Mouse (Mus musculus) T-helper 2 cell (primary cell): Measurements from ENCODE around the gene Avpr2.

Experiments used
- in situ Hi-C: fragments of 300-600 bp; cut with MboI, MseI; formaldehyde crosslinking; loops from one replicate; pipeline ENCODE4 v1.15.1; 2025; ENCODE audit warnings: high pct_unique_total_duplicates

The Avpr2 gene

DNA sequence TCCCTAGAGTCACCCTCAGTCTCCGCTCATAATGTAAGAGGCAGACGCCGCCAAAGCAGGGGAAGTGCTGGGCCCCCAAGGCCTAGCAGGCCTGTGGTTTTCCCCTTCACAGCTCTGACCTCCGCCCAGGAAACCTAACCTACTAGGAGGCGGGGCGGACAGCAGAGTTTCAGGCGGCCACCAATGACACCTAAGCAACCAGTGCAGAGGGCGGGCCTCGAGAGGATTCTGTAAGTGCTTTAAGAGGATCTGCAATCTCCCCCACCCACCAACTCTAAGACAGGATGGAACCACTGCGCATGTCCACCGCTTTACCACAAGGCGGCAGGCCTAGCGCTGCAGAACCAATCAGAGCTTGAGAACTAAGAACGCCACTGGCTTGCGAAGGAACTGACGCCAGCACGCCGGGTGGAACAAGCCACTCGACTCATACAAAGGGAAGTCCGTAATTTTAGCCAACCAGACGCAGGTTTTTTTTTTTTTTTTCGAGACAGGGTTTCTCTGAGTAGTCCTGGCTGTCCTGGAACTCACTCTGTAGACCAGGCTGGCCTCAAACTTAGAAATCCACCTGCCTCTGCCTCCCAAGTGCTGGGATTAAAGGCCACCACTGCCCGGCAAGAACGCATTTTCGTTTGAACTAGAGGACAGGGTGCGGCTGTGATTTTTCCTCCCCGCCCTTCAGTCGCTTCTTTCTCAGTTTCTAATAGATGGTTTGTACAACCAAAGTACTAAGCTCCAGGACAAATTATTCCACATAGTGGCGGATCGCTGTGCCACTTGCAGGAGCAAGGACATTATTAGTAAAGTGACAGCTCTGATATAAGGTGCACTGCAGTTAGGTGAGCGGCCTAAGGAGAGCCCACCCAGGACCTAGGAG is 23.2 kb downstream of the Avpr2 start:
- in situ Hi-C loops = no loop called here

DNA sequence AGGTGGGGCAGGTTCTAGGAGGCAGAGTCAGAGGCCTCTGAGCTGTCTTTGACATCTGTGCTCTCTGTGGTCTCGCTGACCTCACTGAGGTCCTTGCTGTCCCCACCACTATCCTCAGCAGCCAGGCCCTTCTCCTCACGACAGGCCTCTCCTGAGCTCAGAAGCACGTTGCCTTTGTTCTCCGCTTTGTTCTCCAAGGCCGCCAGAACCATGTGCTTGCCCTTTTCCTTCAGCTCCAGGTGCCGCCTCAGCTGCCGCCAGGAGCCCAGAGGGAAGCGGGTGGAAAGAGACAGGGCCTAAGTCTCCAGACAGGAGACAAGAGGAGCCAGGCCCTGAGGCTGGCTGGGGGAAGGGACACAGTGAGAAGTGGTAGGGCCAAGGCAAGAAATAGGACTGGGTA is 25.0 kb downstream of the Avpr2 start:
- in situ Hi-C loops = no loop called here

DNA sequence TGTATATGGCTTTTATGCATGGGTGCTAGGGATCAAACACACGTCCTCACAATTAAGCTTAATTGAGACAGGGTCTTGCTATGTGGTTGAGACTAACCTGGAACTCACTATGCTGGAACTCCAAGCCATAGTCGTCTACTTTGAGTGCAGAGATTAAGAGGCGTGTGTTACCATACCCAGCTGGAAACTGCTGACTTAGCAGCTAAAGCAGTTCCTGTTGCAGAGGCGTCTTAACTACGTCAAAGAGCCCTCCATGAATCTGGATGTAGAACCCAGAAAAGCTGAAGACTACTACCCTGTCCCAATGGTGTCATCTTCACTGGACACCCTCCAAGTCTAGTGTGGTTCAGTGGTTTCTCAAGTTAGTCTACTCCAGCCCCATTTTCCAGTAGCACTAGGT is 26.7 kb downstream of the Avpr2 start:
- in situ Hi-C loops = no loop called here

DNA sequence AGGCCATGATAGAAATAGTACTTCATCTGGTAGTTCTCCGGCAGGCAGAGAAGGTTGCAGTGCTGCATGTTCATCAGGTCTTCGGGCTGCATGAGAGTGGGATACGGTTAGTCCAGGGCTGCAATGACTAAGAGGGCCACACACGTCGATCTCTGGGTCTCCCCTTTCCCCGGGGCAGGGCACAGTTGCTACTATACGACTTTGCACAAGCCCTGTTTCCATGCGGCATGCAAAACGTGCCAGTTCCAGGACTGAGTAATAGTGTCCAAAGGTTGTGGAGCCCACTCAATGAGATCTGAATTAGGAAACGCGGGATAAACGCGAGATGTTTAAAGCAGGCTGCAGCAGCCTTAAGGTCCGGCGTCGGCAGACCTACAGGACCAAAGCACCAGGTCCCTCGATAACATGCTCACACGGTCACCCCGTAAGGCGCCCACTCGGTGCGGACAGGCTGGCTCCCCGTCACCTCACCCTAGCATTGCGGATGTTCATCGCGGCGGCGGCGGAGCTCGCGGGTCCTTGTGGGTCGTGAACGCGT is 29.5 kb downstream of the Avpr2 start:
- in situ Hi-C loops = no loop called here

DNA sequence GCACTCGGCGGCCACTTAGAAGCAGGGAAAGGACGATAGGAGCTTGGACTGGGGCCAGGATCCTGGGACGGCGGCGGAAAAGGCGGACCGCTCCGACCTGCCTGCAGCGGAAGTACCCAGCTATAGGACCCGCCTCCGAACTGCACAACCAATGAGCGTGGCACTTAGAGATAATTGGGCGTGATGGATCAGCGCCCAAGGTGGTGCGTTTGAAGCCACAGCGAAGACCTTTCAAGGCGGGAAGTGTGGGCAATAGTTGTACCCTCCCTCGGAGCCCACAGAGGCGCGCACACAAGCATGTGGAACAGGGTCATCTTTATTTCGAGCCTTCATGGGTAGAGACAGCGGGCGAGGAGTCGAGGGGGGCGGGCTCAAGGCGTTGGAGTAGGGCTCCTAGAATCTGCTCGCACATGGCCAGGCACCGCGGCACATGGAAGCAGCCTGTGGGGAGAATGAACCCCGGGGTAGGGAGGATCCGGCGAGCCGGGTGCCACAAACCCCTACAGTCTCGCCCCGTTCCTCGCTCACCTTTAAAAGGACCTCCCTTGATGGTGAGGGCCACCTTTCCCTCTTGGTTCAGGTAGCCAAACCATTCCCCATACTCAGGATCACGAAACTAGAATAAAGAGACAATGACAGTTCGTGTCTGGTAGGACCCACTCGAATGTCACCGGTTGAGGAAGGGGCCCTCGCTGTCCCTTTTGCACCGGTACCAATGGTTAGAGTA is 30.1 kb downstream of the Avpr2 start, which contains the start of the genes Arhgap4 and Naa10:
Gene Arhgap4 (minus strand): TSS at position 48 of the 727 bp plus-strand sequence.
Gene Naa10 (minus strand): TSS at position 122 of the 727 bp plus-strand sequence.
- in situ Hi-C loops = no loop called here

DNA sequence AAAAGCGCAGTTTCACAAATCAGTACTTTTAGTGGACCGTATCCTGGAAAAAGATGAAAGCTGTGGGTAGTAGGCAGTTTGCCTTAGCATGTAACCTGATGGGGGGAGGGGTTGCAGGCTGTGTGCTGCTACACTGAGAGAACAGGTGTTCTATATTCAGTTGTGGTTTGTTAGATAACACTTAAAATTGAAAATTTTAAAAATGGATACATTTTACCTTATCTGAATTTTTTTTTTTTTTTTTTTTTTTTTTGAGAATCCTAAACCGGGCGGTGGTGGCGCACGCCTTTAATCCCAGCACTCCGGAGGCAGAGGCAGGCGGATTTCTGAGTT is 30.6 kb downstream of the Avpr2 start:
- in situ Hi-C loops = no loop called here

DNA sequence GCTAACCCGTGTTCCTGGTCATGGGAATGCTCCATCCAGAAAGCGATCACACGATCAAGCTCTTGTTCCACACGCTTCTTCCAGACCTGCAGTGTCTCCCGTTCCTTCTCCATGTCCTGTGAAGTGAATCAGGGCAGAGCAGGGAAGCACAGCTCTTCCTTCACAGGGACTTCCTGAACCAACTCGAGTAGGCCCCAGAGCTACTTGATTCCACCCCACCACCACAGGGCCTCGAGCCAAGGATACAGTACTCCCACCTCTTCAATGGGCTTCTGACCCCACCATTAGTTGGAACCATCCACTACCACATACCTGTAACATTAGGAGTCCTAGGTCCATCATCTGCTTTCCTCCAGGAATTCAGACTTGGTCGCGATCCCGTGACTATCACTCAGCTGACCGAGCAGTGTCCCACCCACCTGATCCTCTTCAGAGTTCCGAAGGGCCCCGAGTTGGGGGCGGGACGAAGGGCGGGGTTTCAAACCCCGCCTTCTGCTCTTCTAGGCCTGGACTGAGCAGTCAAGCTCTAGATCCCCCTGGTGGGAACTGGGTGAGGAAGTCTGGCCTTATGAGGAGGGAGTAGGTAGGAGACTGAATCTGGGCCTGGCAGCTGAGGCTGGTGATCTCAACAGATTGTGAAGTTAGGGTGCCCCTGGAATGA is 38.6 kb downstream of the Avpr2 start, which contains the start of gene Renbp:
Gene Renbp (minus strand): TSS at position 449 of the 661 bp plus-strand sequence.
- in situ Hi-C loops = no loop called here

DNA sequence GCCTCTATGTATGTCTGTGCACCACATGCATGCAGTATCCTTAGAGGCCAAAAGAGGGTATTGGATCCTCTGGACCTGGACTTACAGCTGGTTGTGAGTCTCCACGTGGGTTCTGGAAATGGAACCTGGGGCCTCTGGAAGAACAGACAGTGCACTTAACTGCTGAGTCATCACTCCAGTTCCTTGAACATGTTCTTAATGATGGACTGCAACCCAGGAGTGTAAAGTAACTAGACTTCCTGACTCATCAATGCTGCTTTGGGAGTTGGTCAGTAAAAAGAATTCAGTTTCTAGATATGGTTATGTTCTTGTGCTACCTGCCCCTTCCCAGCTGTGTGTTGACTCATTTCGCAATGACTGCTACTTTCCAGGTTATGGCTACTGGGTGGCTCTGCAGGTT is 40.0 kb downstream of the Avpr2 start:
- in situ Hi-C loops = no loop called here

DNA sequence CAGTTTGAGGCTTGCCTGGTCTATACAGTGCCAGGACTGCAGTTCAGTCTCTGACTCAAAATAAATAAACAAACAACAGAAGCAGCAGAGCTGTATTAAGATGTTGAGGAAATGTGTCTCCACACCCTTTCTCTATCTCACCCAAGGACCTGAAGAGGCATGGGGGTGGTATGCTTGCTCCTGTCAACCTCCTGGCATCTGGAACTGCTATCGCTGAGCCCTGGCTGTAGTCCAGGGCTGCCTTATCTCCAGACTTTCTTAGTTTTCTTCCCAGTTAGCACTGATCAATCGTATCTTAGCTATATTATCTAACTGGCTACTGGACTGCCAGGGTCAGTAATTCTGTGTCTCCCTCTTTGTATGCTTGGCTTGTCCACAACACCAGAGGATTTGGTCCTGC is 50.0 kb downstream of the Avpr2 start:
- in situ Hi-C loops = no loop called here

DNA sequence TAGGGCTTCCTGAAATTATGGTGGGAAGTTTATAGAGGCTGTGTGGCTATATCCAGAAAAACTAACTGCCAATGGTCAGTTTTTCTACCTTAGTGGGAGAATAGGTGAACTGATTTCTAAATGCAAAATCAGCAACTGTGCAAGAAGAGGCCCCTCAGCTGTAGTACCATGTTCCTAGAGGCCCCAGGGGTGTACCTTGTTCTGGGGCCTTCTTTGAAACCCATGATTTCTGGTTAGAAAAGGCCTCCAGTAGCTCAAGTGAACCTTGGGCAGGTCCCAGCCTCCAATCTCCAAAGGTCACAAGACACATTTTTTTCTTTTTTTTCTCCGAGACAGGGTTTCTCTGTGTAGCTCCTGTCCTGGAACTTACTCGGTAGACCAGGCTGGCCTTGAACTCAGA is 50.4 kb downstream of the Avpr2 start:
- in situ Hi-C loops = no loop called here
